Mouse (Mus musculus): ENCODE measurements around the gene Eml2.

Eml2 gene

DNA sequence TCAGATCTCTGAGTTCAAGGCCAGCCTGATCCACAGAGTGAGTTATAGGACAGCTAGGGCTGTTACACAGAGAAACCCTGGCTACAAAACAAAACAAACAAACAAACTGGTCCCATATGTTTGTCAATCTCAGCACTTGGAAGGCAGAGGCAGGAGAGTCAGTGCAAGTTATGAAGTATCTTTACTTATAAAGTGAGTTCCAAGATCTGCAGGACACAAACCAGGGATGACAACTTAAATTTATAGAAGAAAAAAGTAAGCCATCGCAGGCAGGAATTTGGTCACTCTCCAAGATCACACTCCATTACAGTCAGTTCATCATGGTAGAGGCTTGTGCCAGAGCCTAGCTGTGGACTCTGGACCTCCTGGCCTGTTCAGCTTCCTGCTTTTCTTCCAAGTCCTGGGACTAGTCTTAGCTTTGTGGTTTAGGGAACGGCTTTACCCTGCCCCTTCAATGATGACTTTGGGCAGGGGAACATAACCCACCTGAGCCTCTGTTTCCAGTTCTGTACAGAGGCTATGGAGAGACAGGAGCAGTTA lies 53.9 kb downstream of the Eml2 start:
- DNase-seq (ENCODE audit: low spot score in 2 of 2) = no peak

DNA sequence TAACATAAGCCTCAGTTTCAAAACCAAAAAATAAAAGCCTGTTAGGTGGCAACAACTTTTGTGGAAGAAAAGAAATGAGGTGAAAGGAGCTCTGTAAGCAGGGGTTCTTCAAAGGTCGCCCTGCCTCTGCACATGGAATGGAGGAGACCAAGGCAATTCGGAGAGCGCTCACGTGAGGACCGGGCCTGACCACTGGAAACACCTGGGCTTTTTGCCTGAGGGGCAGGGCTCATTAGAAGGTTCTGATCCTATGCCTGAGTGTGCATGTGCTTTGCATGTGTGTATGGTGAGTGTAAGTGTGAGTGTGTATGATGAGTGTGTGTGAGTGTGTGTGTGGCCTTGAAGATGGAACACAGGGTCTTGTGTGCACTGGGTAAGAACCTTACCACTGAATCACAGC lies 54.7 kb downstream of the Eml2 start:
- no peak for DNase-seq (ENCODE audit: low spot score in 2 of 2)

DNA sequence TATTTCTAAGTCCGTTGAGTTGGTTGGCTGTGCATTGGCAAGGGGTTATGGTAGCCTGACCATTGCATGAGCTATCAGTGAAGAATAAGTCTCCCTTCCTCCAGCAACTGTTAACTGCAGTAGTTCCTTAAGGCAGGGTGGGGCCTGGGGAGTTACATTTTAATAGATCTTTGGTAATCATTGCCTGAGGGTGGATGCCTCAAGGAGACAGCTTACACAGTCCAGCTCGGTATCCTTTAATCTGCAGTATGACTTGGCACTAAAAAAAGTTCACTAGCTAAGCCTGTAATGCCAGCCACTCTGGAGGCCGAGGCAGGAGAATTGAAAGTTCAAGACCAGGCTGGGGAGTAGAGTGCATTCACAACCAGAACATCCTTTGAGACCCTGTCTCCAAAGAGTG lies 55.6 kb downstream of the Eml2 start:
- DNase-seq (ENCODE audit: low spot score in 2 of 2) = no peak

DNA sequence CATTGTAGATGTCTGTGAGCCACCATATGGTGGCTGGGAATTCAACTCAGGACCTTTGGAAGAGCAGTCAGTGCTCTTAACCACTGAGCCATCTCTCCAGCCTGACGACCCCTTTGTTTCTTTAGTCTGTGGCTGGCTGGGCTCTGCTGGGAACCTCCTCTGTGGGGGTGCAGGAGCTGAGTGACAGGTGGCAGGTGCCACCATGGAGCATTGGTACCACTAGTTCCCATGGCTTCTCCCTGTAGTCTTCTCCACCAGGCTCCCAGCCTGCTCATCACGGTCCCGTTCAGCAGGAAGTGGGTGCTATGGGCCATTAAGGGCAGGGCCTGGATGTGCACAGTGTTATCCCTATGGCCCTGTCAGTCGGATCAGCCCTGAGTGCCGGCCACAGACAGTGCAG lies 58.4 kb downstream of the Eml2 start:
- DNase-seq (ENCODE audit: low spot score in 2 of 2) = no peak

DNA sequence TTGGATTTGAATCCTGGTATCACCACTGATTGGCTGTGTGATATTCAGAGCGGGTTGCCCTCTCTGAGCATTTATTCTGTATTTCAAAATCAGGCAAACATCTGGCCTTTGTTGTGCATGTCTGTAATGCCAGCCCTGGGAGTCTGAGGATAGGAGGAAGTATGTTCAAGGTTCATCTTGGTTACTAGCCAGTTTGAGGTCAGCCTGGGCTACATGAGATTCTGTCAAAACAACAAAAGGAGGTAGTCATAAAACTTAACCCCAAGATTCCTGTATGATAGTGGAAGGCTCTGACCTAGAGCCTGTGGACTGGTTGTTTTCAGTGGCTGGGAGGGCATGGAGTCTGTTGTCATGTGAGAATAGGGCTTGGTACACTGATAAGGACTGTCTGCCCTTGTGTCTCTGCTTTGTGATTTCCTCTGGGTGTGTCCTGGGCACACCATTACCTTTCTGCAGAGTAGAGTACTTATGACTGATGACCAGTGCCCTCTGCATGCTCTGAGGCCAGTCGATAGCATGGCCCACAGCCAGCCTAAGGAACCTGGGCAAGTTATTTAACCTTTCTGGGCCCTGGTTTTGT lies 59.0 kb downstream of the Eml2 start:
- no peak for DNase-seq (ENCODE audit: low spot score in 2 of 2)

DNA sequence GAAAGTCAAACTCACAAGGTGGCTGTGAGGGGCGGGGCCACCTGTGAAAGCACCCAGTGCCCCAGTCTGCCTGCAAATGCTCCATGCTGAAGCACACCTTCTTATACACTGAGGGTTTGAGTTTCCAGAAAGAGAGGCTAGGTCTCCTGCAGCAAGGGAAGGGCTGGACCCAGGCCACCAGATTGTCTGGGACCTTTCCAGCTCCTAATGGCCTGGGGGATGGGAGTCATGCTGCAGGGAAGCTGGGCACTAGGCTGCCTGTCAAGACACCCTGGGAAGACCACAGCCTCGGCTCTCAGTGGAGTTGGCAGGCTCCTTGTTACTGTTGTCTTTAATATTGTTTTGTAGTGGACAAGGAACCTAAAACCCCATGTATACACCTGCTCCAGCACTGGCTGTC lies 60.2 kb downstream of the Eml2 start:
- DNase-seq (ENCODE audit: low spot score in 2 of 2) = no peak

DNA sequence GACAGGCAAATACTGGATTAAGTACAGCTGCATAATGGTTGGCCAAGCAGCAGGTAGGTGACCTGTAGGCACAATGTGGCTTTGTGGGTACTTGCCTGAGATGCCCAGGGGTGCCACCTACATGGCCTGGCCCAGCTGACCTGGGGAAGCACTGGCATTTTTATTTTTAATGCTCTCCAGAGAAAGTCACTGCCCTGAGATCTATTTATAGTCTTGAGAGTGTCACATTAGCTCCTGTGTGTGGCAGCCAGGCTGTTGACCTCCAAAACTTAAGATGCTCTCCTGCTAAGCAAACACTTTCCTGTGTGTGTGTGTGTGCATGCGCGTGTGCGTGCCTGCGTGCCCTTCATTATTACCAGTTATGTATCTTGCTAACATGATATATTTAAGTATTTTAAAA lies 62.1 kb downstream of the Eml2 start:
- no peak for DNase-seq (ENCODE audit: low spot score in 2 of 2)

DNA sequence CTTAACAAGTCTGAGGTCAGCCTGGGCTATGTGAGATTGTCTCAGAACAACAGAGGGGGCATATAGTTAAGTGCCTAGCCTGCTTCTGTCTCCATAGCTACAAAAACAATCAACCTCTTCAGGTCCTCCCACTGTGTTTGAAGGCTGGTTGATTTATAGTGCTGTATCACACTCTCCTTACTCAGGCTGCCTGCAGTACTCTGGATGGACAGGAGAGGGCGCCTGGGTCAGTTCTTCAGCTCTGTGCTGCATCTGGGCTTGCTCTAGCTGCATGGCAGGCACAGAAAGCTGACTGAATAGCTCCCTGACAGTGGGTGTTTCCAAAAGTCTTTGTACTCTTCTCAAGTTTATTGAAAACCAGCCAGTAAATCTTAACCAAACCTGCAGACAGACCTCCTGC lies 63.2 kb downstream of the Eml2 start:
- DNase-seq (ENCODE audit: low spot score in 2 of 2) = peak; percentile 82 to 94

DNA sequence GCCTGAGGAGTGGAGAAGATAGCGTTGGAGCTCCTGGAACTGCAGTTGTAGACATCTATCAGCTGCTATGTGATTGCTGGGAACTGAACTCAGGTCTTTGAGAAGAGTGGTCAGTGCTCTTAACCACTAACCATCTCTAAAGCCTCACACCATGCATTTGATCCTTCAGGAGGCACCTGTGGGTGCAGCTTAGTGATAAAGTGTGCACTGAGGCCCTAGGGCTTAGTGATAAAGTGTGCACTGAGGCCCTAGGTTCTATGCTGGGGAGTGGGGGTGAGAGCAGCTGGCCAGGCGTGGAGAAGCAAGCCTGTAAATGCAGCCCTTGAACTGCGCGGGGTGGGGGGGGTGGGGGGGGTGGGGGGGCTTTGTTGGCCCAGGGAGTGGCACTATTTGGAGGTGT lies 63.8 kb downstream of the Eml2 start:
- no peak for DNase-seq (ENCODE audit: low spot score in 2 of 2)

DNA sequence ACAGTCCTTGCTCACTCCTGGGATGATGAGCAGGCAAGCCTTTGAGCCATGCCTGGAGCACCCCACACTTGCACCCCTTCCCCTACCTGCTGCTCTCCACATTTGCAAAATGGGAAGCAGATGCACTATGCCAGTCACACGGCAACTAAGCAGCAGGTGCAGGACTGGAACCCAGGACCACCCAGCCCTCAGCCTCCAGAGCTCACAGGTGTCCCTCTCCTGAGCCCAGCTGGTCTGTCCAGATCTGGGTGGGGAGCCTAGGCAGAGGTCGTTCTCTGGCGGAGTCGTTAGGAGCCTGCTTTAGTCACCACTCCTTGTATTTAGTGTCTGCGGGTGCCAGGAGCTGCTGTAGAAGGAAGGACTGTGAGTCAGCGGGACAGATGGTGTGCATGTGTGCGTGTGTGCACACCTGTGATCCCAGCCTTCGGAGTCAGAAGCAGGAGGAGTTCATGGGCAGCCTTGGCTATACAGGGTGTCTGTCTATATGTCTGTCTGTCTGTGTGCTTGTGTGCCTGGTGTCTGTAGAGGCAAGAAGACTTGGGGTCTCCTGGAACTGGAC lies 64.8 kb downstream of the Eml2 start:
- no peak for DNase-seq (ENCODE audit: low spot score in 2 of 2)

DNA sequence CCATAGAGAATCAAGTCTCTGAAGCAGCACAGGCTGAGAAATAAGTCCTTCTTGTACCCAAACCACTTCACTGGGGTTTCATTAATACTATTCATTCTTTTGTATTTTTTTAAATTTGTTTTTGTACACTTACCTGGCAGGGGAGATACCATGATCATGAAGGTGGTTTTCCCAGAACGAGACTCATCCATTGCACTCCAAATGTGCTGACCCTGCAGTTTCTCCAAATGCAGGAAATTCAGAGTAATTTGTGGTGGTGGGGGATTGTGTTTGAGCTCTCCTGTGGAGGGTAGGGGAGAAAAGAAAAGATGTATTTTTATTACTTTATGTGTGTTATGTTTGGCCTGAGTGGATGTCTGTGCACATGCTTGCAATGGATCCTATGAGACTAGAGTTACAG lies 65.8 kb downstream of the Eml2 start:
- DNase-seq (ENCODE audit: low spot score in 2 of 2) = no peak

DNA sequence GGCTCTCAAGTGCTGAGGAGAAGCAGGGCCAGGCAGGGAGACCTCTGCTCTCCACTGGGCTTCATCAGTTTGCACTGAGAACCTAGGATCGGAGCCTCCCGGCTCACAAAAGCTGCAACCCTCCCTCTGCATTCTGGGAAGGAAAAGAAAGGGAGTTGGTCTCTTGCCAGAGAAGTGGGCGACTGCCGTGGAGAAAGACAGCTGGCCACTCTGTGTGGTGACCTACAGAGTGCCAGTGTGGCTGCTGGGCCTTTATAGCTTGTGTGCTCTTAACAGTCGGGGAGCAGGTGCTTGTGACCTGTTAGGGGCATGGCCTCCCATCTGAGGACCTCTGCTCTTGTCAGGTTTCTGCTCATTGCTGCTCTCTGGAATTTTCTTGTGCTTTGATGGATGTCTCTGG lies 67.6 kb downstream of the Eml2 start:
- DNase-seq (ENCODE audit: low spot score in 2 of 2) = no peak

DNA sequence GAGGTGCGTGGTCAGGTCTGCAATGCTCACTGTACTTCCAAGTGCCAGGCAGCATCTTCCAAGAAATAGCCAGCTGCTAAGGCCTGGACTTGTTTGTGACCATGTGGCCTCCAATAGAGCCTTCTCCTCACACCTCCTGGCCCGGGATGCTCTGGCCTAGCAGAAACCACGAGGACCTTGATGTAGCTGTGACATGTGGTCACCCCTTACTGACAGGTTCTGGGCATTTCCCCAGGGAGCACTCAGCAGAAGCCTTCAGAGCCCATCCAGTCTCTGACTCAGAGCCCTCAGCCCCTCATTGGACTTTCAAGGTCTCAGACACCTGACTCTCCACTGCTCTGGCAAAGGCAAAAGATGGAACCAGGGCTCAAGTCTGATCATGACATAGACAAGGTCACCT lies 68.9 kb downstream of the Eml2 start:
- no peak for DNase-seq (ENCODE audit: low spot score in 2 of 2)

DNA sequence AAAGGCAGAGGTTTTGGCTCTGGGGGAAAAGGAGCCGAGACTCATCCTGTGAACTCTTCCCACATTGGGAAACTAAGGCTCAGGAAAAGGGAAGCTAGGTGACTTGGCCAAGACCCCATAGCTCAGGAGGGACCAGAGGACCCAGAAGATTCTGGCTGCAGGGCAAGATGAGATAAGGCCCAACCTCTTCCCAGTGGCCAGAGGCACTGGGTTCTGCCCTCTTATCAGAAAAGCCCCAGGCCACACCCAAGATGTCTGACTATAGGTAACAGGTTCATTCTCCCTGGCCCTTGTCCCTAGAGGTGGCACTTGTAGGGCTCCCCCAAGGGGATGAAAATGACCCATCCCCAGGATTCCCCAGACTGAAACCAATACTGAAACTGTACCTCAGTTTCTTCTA lies 70.6 kb downstream of the Eml2 start:
- no peak for DNase-seq (ENCODE audit: low spot score in 2 of 2)

DNA sequence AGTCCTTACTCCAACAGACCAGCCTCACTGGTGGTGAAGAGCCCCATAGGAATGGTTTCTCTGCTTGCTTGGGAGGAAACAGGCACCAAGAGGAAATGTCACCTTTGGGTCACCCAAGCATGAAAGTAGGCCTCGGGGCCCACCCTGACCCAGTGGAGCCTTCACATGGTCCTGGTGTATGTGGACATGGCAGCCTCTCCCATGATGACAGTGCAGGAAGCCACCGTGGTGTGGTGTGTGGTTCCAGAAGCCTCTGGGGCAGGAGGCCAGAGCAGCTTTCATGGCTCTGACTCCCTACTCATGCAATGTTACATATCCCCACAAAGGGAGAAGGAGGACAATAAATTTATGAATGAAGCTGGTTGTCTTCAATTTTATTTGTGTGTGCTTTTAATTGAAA lies 71.3 kb downstream of the Eml2 start:
- no peak for DNase-seq (ENCODE audit: low spot score in 2 of 2)

DNA sequence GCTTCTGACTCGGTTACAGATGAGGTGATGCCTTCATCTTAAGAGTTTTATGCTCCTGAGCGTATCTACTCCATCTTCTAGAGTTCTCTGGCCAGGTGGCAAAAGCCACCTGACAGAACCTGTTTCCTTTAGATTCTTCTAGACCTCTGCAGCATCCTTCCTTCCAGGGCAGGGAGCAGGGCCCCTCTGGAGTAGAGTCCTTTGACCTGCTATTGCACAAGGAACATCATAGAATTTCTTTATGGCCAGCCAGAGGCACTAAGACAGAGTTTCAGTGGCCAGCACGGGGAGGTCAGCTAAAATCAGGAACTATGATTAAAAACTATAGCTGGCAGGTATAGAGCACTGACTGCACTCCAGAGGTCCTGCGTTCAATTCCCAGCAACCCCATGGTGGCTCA lies 75.9 kb downstream of the Eml2 start:
- DNase-seq (ENCODE audit: low spot score in 2 of 2) = no peak

DNA sequence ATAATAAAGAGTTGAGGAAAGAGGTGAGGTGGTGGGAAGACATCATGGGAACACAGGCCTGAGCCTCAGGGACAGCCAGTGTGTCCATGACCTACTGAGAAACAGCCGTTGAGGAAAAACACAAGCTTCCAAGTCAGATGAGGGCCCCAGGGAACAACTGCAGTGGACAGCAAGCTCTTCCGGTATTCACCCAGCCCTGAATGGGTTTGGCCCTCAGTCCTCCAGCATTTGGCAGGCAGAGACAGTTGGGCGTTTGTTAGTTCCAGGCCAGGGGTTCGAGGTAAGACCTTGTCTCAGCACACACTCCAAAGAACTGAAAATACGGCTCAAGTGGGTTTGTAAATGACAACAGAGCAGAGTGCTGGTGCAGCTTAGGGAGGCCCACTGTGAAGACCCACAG lies 77.2 kb downstream of the Eml2 start:
- no peak for DNase-seq (ENCODE audit: low spot score in 2 of 2)

DNA sequence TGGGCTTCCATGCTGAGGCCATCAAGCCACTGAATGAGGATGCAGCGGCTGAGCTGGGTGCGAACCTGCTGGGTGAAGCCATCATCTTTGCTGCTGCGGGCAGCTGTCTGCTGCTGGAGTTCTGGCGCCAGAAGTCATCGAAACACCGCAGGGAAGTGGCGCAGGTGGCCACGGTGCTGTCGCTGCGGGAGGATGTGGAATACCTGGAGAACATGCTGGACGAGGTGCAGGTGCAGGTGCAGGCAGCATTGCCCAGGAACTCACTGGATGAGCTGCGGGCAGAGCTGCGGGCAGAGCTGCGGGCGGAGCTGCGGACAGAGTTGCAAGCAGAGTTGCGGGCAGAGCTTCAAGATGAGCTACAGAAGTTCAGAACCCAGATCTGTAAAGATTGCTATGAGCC lies 79.2 kb downstream of the Eml2 start:
- DNase-seq (ENCODE audit: low spot score in 2 of 2) = no peak

Data from frontal cortex, postnatal 14 days (tissue).